Mouse (Mus musculus) liver, adult 2 months (tissue): ENCODE results near the gene Gm4559. TPM values are rescaled to one million over a fixed set of nuclear protein-coding genes. Genes with fewer than 3 reads are reported as not detected.

Experiments
- DNase-seq: peaks from one replicate; pipeline ENCODE4 v3.0.0-alpha.2; 2011; ENCODE audit warnings: low read depth, low spot score; ENCODE audit errors: extremely low read depth
- H3K27ac ChIP-seq: fragments of 200-500 bp; replicated peaks from 2 replicates; pipeline ENCODE4 v1.5.1; 2012; ENCODE audit warnings: low read depth, mild to moderate bottlenecking, control low read depth, inconsistent platforms, low read length; ENCODE audit not compliant: insufficient read depth
- H3K27me3 ChIP-seq: fragments of 200-500 bp; 2 replicates; pipeline ENCODE4 v1.6.1; 2012; ENCODE audit warnings: mild to moderate bottlenecking, moderate library complexity, low read length, inconsistent platforms; ENCODE audit not compliant: control insufficient read depth, insufficient read depth
- H3K36me3 ChIP-seq: fragments of 200-500 bp; 2 replicates; pipeline ENCODE4 v1.6.1; 2012; ENCODE audit warnings: low read length, inconsistent platforms; ENCODE audit not compliant: control insufficient read depth, insufficient read depth
- H3K4me1 ChIP-seq: fragments of 200-500 bp; 2 replicates; pipeline ENCODE4 v1.6.1; 2011; ENCODE audit warnings: low read length; ENCODE audit not compliant: control insufficient read depth, insufficient read depth
- H3K4me3 ChIP-seq: fragments of 200-500 bp; 2 replicates; pipeline ENCODE4 v1.5.1; 2011; ENCODE audit warnings: low read depth, mild to moderate bottlenecking, control low read depth, low read length, moderate library complexity; ENCODE audit not compliant: insufficient read depth
- H3K79me2 ChIP-seq: fragments of 200-500 bp; 2 replicates; pipeline ENCODE4 v1.6.1; 2012; ENCODE audit warnings: inconsistent platforms, mild to moderate bottlenecking, low read length, moderate library complexity; ENCODE audit not compliant: control insufficient read depth, insufficient read depth
- H3K9ac ChIP-seq: fragments of 200-500 bp; 2 replicates; pipeline ENCODE4 v1.6.1; 2012; ENCODE audit warnings: low read depth, mild to moderate bottlenecking, control low read depth, inconsistent platforms, low read length
- CTCF ChIP-seq: fragments of 200-500 bp; IDR thresholded peaks from 2 replicates; pipeline ENCODE4 v1.5.1; 2011; ENCODE audit warnings: low read depth, low read length, control low read depth
- WGBS: fragments of 180-500 bp; shearing (Covaris S2); methylation state at CpG from one replicate; pipeline ENCODE4 v1.1.7; 2018; 5-methylcytosine and 5-hydroxymethylcytosine counted together
- polyA plus RNA-seq: library from polyadenylated mRNA; depleted of rRNA; stranded (reverse); fragments of >200 nt; gene quantifications from 2 replicates; pipeline ENCODE4 v1.2.3, GENCODE M21; 2012; rRNA removed
- total RNA-seq: library from RNA; depleted of rRNA; stranded (reverse); fragments of >200 nt; gene quantifications from 2 replicates; pipeline ENCODE4 v1.2.3, GENCODE M21; 2014; rRNA removed

Gene Gm4559
- total and polyA plus RNA-seq, 2 experiments, result not detected

- H3K36me3 ChIP-seq, result no peaks in the 10 kb centered on the region
- no peaks in the 10 kb centered on the region for H3K79me2 ChIP-seq
- no peaks in the 10 kb centered on the region for H3K4me1 ChIP-seq
- TF ChIP-seq CTCF, result no peak
- H3K4me3 ChIP-seq, result no peak overlapping the region
- no peak overlapping the region for H3K9ac ChIP-seq
- no peak overlapping the region for H3K27ac ChIP-seq
- WGBS, result 41% methylated on average over 2 of the region's 2 CpGs
- H3K27me3 ChIP-seq, result no peaks in the 10 kb centered on the region
- no peak for DNase-seq
These were observed 49.6 kb downstream of the Gm4559 start for GRCm38 (mm10) chr7:142224518-142224917.

Other genes starting within 250 kb of the Gm4559 start
- 26.2 and 27.6 TPM in 2 replicates for gene Mob2, start 213.3 kb downstream of the Gm4559 start, total RNA-seq
- gene Mob2, start 213.3 kb downstream of the Gm4559 start, polyA plus RNA-seq, result 24.0 and 26.4 TPM in 2 replicates
- gene Dusp8, start 178.5 kb downstream of the Gm4559 start, total RNA-seq, result under 0.01 and 0.07 TPM in 2 replicates
- gene Dusp8, start 178.5 kb downstream of the Gm4559 start, polyA plus RNA-seq, result 0.16 and 0.48 TPM in 2 replicates
- not detected in 2 replicates for gene Gm45618, start 153.6 kb downstream of the Gm4559 start, total RNA-seq
- not detected in 2 replicates for gene Gm45618, start 153.6 kb downstream of the Gm4559 start, polyA plus RNA-seq
- gene Gm39115, start 138.3 kb downstream of the Gm4559 start, total RNA-seq, result not detected in 2 replicates
- gene Gm39115, start 138.3 kb downstream of the Gm4559 start, polyA plus RNA-seq, result not detected in 2 replicates
- gene Gm45337, start 129.8 kb downstream of the Gm4559 start, total RNA-seq, result not detected in 2 replicates
- not detected in 2 replicates for gene Gm45337, start 129.8 kb downstream of the Gm4559 start, polyA plus RNA-seq
- not detected in 2 replicates for gene Gm29735, start 117.2 kb downstream of the Gm4559 start, total RNA-seq
- gene Gm29735, start 117.2 kb downstream of the Gm4559 start, polyA plus RNA-seq, result not detected in 2 replicates
- not detected in 2 replicates for gene Gm4553, start 108.6 kb downstream of the Gm4559 start, total RNA-seq
- not detected in 2 replicates for gene Gm4553, start 108.6 kb downstream of the Gm4559 start, polyA plus RNA-seq
- gene Krtap5-2, start 98.4 kb downstream of the Gm4559 start, total RNA-seq, result not detected in 2 replicates
- not detected in 2 replicates for gene Krtap5-2, start 98.4 kb downstream of the Gm4559 start, polyA plus RNA-seq
- not detected in 2 replicates for gene Gm10153, start 84.0 kb downstream of the Gm4559 start, total RNA-seq
- not detected in 2 replicates for gene Gm10153, start 84.0 kb downstream of the Gm4559 start, polyA plus RNA-seq
- gene Krtap5-3, start 73.0 kb downstream of the Gm4559 start, total RNA-seq, result not detected in 2 replicates
- not detected in 2 replicates for gene Krtap5-3, start 73.0 kb downstream of the Gm4559 start, polyA plus RNA-seq
- gene Gm7579, start 62.5 kb downstream of the Gm4559 start, total RNA-seq, result not detected in 2 replicates
- gene Gm7579, start 62.5 kb downstream of the Gm4559 start, polyA plus RNA-seq, result not detected in 2 replicates
- gene Krtap5-5, start 44.4 kb downstream of the Gm4559 start, total RNA-seq, result not detected in 2 replicates
- gene Krtap5-5, start 44.4 kb downstream of the Gm4559 start, polyA plus RNA-seq, result not detected in 2 replicates
- gene Gm40460, start 33.3 kb downstream of the Gm4559 start, total RNA-seq, result not detected in 2 replicates
- gene Gm40460, start 33.3 kb downstream of the Gm4559 start, polyA plus RNA-seq, result not detected in 2 replicates
- not detected in 2 replicates for gene Gm2431, start 16.0 kb downstream of the Gm4559 start, total RNA-seq
- gene Gm2431, start 16.0 kb downstream of the Gm4559 start, polyA plus RNA-seq, result not detected in 2 replicates
- gene Krtap5-1, start 22.8 kb upstream of the Gm4559 start, total RNA-seq, result not detected in 2 replicates
- not detected in 2 replicates for gene Krtap5-1, start 22.8 kb upstream of the Gm4559 start, polyA plus RNA-seq
- not detected in 2 replicates for gene Krtap5-4, start 29.2 kb upstream of the Gm4559 start, total RNA-seq
- not detected in 2 replicates for gene Krtap5-4, start 29.2 kb upstream of the Gm4559 start, polyA plus RNA-seq
- 0.54 and 0.65 TPM in 2 replicates for gene Ifitm10, start 99.4 kb upstream of the Gm4559 start, total RNA-seq
- gene Ifitm10, start 99.4 kb upstream of the Gm4559 start, polyA plus RNA-seq, result 0.71 and 1.00 TPM in 2 replicates
- gene Gm49369, start 108.3 kb upstream of the Gm4559 start, total RNA-seq, result 126 and 130 TPM in 2 replicates
- 0.38 TPM in 1 of 2 replicates, not detected in the other for gene Gm49369, start 108.3 kb upstream of the Gm4559 start, polyA plus RNA-seq
- gene Ctsd, start 113.7 kb upstream of the Gm4559 start, total RNA-seq, result 215 and 244 TPM in 2 replicates
- 355 and 444 TPM in 2 replicates for gene Ctsd, start 113.7 kb upstream of the Gm4559 start, polyA plus RNA-seq
- gene Syt8, start 160.5 kb upstream of the Gm4559 start, total RNA-seq, result not detected in 2 replicates
- gene Syt8, start 160.5 kb upstream of the Gm4559 start, polyA plus RNA-seq, result not detected in 2 replicates
- gene Tnni2, start 167.4 kb upstream of the Gm4559 start, total RNA-seq, result 10.1 TPM in 1 of 2 replicates, not detected in the other
- not detected in 2 replicates for gene Tnni2, start 167.4 kb upstream of the Gm4559 start, polyA plus RNA-seq
- gene Lsp1, start 186.4 kb upstream of the Gm4559 start, total RNA-seq, result 1.4 and 1.8 TPM in 2 replicates
- 3.1 and 6.0 TPM in 2 replicates for gene Lsp1, start 186.4 kb upstream of the Gm4559 start, polyA plus RNA-seq
- gene Tnnt3, start 224.5 kb upstream of the Gm4559 start, total RNA-seq, result 6.4 TPM in 1 of 2 replicates, not detected in the other
- gene Tnnt3, start 224.5 kb upstream of the Gm4559 start, polyA plus RNA-seq, result not detected in 2 replicates